Mouse (Mus musculus) left cerebral cortex, postnatal 4 days (tissue): ENCODE data around the gene Arfip1. TPM values are rescaled to one million over a fixed set of nuclear protein-coding genes. Genes with fewer than 3 reads are reported as not detected.

Experiments
- DNase-seq: peaks from one replicate; pipeline ENCODE4 v3.0.0-alpha.2; 2022
- intact Hi-C: fragments of 180-260 bp; cut with DNase I; formaldehyde crosslinking; loops from one replicate; pipeline ENCODE4 v1.15.1; 2025
- total RNA-seq, 2 experiments: library from RNA; stranded (reverse); gene quantifications; 2 replicates each; pipeline ENCODE4 v1.2.3; 2021

The Arfip1 gene
- total RNA-seq, 2 experiments from 2014 or later = 14.8 TPM

- intact Hi-C loops = no loop called here
- DNase-seq = no peak
Observed at GRCm38 (mm10) chr3:84500491-84500890, 81.9 kb downstream of the Arfip1 start.

GRCm38 (mm10) chr3:84497718-84498117 is 84.7 kb downstream of the Arfip1 start:
- intact Hi-C loops = no loop called here

GRCm38 (mm10) chr3:84492657-84493056 is 89.8 kb downstream of the Arfip1 start:
- intact Hi-C loops = no loop called here
- no peak for DNase-seq

More at GRCm38 (mm10) chr3:84497718-84498117, 84.7 kb downstream of the Arfip1 start:
- DNase-seq = no peak

- no peak for DNase-seq
- intact Hi-C loops = no loop called here
Observed at GRCm38 (mm10) chr3:84492148-84492547, 90.3 kb downstream of the Arfip1 start.

- intact Hi-C loops = no loop called here
- DNase-seq = no peak
Observed at GRCm38 (mm10) chr3:84488716-84489115, 93.7 kb downstream of the Arfip1 start.

DNA sequence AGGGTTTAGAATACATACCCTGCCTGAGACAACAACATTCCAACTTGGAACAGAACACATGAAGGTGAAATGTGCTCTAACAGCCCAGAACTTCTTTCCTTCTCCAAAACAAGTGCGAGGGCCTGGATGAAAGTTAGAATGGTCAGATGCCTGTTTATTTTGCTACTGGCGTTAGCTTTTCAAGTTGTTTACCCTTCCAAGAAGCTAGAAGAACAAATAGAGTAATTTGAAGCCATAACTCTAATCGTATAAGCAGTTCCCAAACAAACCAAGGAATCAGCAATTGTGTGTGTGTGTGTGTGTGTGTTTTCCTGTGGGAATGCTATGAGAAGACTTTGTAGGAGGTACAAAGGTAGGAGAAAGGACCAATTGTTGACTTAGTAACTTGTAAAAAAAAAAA is 97.5 kb downstream of the Arfip1 start:
- DNase-seq = no peak
- intact Hi-C loops = no loop called here

DNA sequence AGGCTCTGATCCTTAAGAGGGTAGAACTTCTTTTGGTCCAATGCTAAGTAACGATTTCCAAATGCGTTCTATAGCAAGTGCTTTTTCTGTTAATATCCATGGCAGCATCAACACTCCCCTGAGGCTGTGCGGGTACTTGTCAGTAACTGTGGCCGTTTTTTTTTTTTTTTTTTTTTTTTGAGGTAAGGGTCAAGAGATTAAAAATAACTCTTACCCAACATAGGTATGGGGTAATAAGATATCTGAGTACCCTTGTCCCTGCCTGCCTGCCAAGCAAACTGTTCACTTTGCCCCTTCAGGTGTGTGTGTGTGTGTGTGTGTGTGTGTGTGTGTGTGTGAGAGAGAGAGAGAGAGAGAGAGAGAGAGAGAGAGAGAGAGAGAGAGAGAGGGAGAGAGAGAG is 98.1 kb downstream of the Arfip1 start:
- intact Hi-C loops = no loop called here
- no peak for DNase-seq

DNA sequence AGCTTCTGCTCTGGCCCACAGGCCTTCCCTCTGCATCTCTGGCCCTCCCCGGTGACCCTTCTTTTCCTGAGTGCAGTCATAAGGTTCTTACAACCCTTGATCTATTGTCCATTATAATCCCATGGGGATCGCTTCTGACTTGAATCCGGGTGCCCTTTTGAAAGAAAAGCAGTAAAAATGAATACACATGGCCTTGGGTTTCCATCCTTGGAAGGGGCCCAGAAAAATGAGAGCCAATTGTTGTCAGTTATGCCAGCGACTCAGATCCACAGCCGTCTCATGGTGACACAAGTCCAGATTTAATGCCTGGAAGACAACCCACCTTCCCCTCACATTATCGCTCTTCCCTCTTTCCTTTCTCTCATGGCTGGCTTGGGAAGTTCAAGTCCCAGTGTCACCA is 100.3 kb downstream of the Arfip1 start:
- DNase-seq = no peak
- intact Hi-C loops = no loop called here

DNA sequence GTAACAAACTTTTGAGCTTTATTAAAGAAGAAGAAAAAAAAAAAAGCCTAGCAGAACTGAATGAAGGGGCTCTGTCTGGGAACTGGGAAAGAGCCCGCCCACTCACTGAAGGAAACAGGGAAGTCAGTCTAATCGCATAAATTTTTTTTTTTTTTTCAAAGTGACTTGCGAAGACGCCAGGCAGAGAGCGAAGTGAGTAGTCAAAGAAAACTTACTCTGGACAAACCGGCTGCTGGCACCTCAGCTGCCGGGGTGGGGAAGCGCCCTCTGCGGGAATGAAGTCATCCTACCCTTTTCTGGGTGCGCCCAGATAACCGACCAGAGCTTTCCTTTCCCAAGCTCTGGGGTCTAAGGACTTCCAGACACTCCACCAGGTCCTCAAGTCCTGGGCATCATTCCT is 101.3 kb downstream of the Arfip1 start:
- intact Hi-C loops = no loop called here

GRCm38 (mm10) chr3:84480006-84480897 is 102.2 kb downstream of the Arfip1 start, which contains the start of gene Fhdc1:
Fhdc1 (minus strand) TSS chr3:84480429.
- intact Hi-C loops = no loop called here
- DNase-seq = peak; percentile 33

More for the DNA sequence above, 101.3 kb downstream of the Arfip1 start:
- DNase-seq = peak; percentile 53

- intact Hi-C loops = no loop called here
- DNase-seq = peak; percentile 31
Observed at GRCm38 (mm10) chr3:84479293-84480005, 103.0 kb downstream of the Arfip1 start.

- intact Hi-C loops = no loop called here
- no peak for DNase-seq
Observed at GRCm38 (mm10) chr3:84478896-84479292, 103.5 kb downstream of the Arfip1 start.

GRCm38 (mm10) chr3:84478195-84478594 is 104.2 kb downstream of the Arfip1 start:
- no peak for DNase-seq
- intact Hi-C loops = no loop called here

GRCm38 (mm10) chr3:84477498-84477897 is 104.9 kb downstream of the Arfip1 start:
- intact Hi-C loops = no loop called here

DNA sequence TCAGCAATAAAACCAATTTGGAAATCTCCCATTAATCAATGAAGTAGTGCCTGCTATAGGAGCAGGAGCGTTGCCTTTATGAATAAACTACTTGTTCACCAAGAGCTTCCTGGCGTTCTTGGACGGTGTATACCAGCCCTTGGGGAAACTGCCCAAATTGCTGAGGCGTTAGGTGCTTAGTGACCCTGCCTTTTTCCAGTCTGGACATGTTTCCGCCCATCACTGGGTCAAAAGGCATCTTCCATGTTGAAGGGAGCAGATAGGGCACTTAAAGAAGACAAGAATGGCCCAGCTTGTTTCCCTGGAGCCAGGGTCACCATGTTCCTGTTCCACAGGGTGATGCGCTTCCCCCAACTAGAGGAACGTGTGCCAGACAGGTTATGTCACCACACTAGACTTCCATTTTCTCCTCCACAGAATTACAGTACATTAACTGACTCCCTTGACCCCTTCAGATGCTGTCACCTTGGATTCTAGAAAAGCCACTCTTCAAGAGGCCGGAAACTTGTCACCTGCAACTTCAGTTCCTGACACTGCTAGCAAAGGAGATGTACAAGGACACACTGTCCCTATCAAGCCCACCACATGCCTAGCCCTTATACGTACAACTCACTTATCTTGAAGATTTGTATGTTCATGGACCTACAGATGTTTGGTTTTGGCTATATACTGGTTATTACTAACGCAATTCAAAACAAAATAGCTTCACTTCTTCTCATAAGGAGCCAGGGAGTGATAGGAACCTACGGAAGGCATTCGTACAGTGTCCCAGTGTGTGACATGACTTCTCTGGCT is 107.2 kb downstream of the Arfip1 start:
- intact Hi-C loops = no loop called here

More at GRCm38 (mm10) chr3:84477498-84477897, 104.9 kb downstream of the Arfip1 start:
- DNase-seq = no peak

GRCm38 (mm10) chr3:84474398-84474797 is 108.0 kb downstream of the Arfip1 start:
- no peak for DNase-seq
- intact Hi-C loops = no loop called here

More for the DNA sequence above, 107.2 kb downstream of the Arfip1 start:
- DNase-seq = no peak

- no peak for DNase-seq
- intact Hi-C loops = no loop called here
Observed at GRCm38 (mm10) chr3:84472955-84473354, 109.5 kb downstream of the Arfip1 start.

- intact Hi-C loops = no loop called here
- DNase-seq = no peak
Observed at GRCm38 (mm10) chr3:84472527-84472926, 109.9 kb downstream of the Arfip1 start.

DNA sequence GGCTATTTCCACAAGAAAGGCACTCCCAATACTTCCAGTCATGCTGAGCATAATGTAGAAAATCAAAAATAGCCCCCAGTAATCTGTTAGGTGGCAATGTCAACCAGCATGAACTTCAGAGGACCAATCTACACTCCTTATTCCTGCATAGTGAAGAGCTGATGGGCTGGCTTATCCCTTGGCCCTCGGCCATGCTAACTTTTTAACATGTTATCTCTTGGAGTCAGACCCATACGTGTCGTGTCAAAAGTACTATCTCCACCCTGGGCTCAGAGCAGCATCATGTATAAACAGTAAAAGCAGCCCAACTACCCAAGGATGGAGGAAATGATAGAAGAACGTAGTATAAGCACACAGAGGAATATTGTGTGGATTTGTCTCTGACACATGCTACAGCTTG is 111.3 kb downstream of the Arfip1 start:
- intact Hi-C loops = no loop called here

DNA sequence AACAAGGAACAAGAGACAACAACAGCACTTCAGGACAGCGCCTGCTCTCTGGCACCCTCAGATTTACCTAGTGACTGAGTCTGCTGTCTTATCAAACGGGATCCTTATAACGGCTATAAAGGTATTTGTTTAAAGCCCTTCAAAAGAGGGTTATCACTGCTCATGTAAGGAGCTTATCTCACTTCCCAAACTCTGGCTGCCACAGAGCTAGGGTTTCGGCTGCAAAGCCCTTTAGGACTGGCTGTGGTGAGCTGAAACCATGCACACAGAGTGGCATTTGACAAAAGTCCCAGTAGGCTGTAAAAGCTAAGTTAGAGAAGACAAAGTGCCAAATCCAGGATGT is 114.3 kb downstream of the Arfip1 start:
- intact Hi-C loops = no loop called here
- no peak for DNase-seq

More for the DNA sequence above, 111.3 kb downstream of the Arfip1 start:
- DNase-seq = no peak
